Mouse (Mus musculus): ENCODE data around the gene G3bp2.

Gene G3bp2

DNA sequence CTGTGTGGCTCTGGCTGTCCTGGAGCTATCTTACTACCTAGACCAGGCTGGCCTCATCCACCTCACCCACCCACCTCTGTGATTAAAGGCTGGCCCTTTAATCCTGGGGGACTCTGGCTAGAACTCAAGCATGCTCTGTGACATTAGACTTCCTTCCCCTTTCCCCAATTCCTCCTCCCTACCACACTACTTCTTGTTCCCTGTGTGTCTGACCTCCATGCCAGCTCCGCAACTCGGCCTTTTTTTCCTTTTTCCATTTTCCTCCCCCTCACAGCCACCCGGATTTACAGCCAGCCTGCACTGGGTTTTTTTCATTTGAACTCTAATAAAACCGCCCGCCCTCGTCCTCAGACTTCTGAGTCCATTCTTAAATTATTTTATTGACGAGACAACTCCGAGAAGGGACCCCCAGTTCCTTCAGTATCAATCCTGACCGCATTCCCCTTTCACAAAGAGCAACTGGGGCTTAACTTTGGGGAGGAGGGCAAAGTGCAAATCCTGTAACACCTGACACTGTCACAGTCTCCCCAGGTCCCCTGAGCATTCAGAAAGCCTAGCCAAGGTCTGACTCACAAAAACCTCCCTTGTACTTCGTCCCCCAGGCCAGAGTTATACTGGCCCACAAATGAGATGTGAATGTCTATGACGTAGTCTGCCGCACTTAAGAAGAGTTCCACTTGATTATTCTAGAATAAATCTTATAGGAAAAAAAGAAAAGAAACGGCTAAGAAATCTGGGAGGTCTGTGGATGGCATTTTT is 15.0 kb upstream of the G3bp2 start:
- DNase-seq (ENCODE audit: low read depth), result no peak

DNA sequence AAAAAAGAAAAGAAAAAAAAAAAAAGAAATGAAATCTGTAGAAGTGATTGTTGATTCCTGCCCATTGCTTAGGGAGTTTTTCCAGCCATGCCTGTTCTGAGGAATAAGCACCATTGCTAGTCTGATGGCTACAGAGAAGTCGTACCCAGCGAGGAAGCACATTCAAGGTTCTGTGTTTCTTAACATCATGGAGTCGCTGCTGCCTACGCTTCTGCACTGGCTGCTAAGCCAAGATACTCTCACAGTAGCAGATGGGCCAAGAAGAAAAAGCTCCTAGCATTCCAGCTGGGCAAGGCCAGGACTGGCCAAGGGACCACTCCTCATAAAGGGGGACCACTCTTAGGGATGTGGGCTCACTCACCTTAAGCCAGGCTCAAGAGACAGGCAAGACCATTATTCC is 14.3 kb upstream of the G3bp2 start:
- no peak for DNase-seq (ENCODE audit: low read depth)

DNA sequence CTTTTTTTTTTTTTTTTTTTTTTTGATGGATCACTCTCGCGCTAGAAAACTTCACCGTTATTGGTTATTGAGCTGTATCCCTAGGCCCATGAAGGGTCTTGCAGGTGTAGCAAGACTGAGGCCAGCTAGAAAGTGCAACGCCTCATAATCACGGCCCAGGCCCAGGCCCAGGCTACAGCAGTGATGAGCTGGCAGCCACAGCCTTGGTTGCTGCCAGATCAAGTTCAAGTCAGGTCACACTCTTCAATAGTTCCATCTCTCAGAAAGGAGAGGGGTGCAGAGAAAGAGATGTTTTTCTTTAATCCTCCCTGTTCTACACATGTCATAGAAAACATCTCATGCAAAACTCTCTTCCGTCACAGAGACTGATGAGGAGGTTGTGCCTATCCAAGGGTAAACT is 13.3 kb upstream of the G3bp2 start:
- DNase-seq (ENCODE audit: low read depth), result no peak

DNA sequence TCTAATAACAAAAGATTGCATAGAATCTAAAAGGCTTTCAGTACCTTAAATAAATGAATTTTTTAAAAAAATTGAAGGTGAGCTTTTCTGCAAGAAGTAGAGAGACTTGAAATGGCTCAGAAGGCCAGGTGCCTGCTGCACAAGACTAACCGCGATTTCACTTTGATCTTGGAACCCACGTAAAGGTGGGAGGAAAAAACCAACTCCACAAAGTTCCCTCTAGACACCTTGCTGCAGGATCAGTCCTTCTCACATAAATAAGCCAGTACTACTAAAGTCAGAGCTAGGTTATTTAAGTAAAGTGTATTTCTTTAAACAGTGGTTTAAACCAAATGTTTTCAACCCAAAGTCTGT is 10.5 kb upstream of the G3bp2 start:
- no peak for DNase-seq (ENCODE audit: low read depth)

DNA sequence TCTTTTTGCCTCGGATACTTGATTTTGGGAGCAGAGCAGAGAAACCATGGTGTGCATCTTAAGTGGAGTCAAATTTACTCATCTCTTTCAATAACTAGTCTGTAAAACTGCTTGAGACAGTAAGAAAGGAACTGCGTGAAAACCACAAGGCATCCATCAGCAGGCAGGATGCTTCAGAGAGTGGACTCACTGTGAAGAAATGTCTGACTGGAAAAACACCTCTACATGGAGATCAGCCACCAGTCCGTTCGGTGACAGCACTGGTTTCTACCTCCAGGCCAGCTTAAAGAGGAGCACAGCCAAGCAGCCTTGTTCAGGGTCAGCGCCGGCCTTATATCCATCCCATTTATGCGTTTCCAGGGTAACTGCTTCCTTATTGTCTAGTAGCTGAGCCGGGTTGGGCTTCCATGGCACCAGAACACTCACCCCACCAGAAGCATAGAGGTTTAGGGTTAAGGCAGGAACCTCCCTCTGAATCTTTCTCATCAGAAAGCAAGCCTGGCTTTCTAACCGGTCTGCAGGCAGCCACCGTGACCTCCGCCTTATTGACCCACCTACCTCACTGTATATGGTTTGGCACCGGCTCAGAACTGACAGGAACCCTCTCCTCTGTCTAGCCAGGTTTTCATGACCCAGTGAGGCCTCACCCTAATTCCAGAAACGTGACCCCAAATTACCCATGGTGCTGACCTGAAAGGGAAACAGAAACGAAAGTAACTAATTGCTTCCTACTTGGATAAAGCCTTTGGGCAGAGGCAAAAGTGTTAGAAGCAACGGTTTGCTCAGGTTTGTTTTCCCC is 9.9 kb upstream of the G3bp2 start:
- no peak for DNase-seq (ENCODE audit: low read depth)

DNA sequence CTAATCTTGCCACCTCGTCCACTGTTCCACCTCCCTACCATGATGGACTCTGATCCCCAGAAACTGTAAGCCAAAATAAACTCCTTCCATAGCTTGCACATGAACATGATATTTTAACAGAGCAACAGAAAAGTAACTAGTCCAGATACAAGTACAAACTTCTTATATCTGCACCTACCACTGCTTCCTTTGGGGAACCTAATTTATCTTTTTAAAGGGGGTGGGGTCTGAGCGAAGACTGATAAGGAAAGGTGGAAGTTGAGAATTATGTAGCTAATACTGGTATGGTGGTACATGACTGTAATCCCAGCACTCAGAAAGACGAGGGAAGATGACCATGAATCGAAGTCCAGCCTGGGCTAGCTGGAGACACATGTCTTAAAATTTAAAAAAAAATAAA is 4.0 kb upstream of the G3bp2 start:
- DNase-seq (ENCODE audit: low read depth), result no peak

DNA sequence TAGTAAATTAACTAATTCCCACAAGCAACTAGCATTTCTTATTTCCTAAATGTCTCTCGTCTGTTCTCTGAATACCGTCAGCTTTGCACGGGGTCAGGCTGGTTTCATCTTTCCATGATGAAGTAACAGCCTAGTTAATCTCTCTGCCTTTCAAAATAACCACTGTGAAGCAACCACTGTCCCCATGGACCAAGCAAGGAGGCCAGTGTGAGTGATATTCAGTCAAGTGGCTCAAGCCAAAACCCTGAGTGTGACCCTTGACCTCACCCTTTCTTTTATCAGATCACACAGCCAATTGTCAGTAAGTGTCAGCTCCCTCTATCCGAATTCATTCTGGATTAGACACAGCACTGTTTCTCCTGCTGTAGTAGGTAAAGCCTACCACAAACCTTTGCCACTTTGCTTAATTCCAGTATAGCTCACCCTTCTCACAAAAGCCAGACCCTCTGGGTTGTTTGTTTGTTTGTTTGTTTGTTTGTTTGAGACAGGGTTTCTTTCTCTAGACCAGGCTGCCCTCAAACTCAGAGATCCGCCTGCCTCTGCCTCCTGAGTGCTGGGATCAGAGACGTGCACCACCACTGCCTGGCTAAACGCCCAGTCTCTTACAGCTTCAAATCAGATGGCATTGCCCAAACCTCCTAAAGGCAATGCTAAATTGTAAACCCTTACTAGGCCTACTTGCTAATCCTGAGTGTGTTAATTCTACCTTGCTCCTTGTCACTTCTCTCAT is 2.5 kb upstream of the G3bp2 start:
- DNase-seq (ENCODE audit: low read depth), result no peak

GRCm38 (mm10) chr5:92085246-92085645 is 1.7 kb upstream of the G3bp2 start:
- DNase-seq (ENCODE audit: low read depth), result no peak

DNA sequence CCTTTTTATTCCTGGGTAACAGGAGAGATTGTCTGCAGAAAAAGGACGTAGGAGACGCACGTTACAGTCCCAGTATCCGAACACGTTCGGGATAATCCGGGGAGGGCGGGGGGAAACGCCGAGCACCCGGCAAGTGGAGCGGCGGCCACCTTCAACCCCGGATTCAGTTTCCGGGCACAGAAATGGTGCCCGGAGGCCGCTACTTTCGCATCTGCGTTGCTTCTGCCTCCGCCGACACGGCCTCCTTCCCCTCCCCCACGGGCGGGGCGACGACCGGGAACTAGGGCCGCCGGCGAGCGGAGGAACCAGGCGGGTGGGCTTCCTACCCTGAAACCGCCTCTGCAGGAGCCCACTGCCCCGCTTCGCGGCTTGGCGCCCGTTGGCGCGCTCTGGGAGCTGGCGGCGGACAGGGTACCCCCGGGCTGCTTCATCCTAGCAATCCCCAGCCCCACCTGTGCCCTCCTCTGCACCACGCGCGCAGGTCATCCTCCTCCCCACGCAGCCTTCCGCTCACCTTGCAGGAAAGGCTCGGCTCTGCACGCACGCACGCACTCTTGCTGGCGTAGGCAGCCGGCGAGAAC is 608 bp downstream of the G3bp2 start:
- DNase-seq (ENCODE audit: low read depth), result no peak

DNA sequence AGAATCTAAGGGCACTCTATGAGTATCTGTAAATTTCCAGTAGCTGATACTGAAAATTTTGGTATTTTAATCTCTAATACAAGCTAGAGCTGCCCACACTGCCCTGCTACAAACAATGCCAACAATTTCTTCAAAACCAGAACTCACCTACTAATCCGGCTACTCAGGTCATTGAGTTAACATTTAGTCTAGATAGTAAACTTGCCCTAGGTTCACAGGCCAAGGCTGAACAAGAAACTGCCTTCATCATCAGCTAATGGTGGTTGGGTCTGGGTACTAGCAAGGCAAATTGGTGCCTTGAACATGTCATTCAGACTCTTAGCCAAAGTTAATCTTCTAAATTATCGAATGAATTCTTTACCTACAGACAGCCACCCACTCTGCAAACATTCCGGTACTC is 2.2 kb downstream of the G3bp2 start:
- DNase-seq (ENCODE audit: low read depth), result no peak

- no peak for DNase-seq (ENCODE audit: low read depth)
Observed at GRCm38 (mm10) chr5:92080400-92080799, 3.1 kb downstream of the G3bp2 start.

- no peak for DNase-seq (ENCODE audit: low read depth)
Observed at GRCm38 (mm10) chr5:92079304-92079703, 4.2 kb downstream of the G3bp2 start.

DNA sequence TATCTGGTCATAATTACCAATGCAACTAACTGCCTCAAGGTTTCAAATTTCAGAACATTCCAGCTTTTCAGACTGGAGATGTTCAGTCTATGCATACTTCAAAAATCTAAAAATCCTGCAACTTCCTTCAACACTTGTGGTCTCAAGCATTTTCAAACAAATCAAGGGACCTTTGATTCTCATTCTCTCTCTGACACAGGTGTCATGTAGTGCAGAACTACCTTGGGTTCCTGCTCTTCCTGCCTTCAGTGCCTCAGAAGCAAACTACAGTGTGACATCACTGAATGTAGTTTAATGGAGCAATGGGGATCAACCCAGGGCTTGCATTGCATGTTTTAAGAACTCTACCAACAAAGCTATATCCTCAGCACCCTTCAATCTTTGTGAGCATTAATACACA is 4.8 kb downstream of the G3bp2 start:
- no peak for DNase-seq (ENCODE audit: low read depth)

- DNase-seq (ENCODE audit: low read depth), result no peak
Observed at GRCm38 (mm10) chr5:92076273-92076672, 7.2 kb downstream of the G3bp2 start.

GRCm38 (mm10) chr5:92074061-92074460 is 9.5 kb downstream of the G3bp2 start:
- no peak for DNase-seq (ENCODE audit: low read depth)

GRCm38 (mm10) chr5:92063192-92063591 is 20.3 kb downstream of the G3bp2 start:
- DNase-seq (ENCODE audit: low read depth), result no peak

- no peak for DNase-seq (ENCODE audit: low read depth)
Observed at GRCm38 (mm10) chr5:92052866-92053265, 30.7 kb downstream of the G3bp2 start.

- DNase-seq (ENCODE audit: low read depth), result no peak
Observed at GRCm38 (mm10) chr5:92050419-92050818, 33.1 kb downstream of the G3bp2 start.

DNA sequence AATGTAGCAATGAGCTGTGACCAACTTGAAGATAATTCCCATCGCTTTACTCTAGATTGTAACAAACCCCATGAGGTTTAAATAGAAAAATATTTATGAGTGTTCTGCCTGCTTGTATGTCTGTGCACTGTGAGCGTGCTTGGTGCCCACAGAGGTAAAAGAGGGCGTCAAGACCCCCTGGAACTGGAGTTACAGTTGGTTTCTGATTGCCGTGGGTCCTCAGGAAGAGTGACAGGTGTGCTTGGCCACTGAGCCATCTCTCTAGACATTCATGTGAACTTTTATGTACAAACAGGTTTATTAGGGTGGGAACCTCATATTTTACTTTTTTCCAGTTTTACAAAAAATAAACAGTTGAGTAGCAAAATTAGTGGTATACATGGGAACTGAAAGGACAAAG is 39.7 kb downstream of the G3bp2 start, which contains the start of gene Cdkl2:
Gene Cdkl2 (minus strand): TSS at position 101 of the 400 bp plus-strand sequence.
- DNase-seq (ENCODE audit: low read depth), result no peak

DNA sequence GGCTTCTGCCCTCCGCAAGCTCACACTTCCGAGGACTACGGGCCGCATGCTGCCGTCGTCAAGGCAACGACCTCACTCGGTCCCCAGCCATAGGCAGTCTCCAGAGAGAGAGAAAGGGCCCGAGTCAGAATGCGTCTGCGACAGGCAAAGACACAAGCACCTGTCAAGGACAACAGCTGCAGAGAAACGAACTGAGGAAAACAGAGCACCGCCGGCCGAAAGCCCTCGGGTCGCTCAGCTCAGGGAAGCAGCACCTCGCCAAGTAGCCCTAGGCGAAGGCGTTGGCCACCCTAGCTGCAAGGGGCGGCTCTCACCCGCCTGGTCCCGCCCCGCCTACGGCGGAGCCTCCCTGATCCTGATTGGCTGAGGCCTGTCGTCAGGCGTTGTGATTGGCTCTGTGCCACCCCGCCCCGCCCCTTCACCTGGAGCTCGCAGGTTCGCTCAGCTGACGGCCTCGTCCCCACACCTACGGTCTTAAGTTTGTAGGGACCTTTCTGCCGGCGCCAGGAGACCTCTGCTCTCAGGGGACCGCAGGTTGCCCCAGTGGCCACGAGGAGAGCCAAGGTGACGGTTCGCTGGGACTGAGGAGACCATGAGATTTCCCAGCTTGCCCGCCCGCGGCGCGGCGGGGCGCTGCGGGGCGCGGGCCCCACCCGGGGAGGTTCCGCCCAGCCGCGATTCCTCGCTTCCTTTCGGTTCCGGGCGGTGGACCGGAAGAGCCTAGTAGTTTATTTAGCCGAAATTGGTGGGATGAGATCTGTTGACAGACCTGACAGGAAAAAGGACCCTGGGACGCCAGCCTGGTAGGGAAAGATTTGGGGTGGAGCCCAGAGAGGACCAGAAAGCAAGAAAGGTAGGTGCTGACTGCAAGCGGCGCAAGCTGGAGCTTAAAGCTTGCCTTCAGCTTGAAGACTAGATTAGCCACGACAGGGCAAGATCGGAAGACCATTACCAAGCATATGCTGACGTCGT is 40.9 kb downstream of the G3bp2 start:
- peak; percentile 80 for DNase-seq (ENCODE audit: low read depth)

GRCm38 (mm10) chr5:92019960-92020359 is 63.6 kb downstream of the G3bp2 start:
- no peak for DNase-seq (ENCODE audit: low read depth)

All from c-Kit-positive CD71-positive TER-119-negative erythroid progenitor cells, embryonic 14.5 days (primary cell).